Mouse (Mus musculus) megakaryocyte, adult 5-6 weeks (primary cell): ENCODE results near the gene Fgfr1op. TPM values are rescaled to one million over a fixed set of nuclear protein-coding genes. Genes with fewer than 3 reads are reported as not detected.
A peak's percentile ranks its signal among the peaks of the same experiment; 100 is the strongest.

Experiments
- ATAC-seq: 2 replicates; pipeline ENCODE4 v1.8.0; 2016; ENCODE audit warnings: mild to moderate bottlenecking, inconsistent platforms; ENCODE audit not compliant: poor library complexity, severe bottlenecking
- total RNA-seq, 2 experiments: library from RNA; stranded (forward) in 1 of 2; stranded (reverse) in 1 of 2; fragments of 153-499, 151-499 nt in 1 of 2; fragments of 221-1000, 200-1000 nt in 1 of 2; gene quantifications; 2 replicates each; pipeline versions ENCODE4 v1.2.3 to v1.2.4; 2015 to 2017

Fgfr1op gene
- total RNA-seq, 2 experiments from 2014 or later: 23.4 to 25.5 TPM

DNA sequence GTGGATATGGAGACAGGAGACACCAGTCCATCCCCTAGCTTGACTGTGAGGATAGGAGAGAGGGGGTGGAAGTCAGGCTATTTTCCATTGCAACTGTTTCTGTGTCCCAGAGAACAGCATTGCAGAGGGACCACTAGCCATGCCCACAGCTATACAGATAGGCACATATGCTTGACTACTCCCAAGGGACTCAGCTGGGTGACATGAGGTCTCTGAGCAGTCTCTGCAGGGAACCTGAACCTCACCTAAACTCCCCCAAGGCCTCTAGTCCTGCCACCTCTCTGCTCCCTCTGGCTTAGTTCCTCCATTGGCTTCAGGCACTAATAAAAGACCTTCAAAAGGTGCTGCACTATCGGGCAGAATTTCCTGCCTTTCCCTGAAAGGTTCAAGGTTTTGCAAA lies 58.8 kb downstream of the Fgfr1op start:
- ATAC-seq: no peak

- peak; percentile 91 for ATAC-seq
These were observed 59.9 kb downstream of the Fgfr1op start for GRCm38 (mm10) chr17:8225166-8225565.

GRCm38 (mm10) chr17:8225746-8226145 lies 60.4 kb downstream of the Fgfr1op start:
- ATAC-seq: peak; percentile 86

DNA sequence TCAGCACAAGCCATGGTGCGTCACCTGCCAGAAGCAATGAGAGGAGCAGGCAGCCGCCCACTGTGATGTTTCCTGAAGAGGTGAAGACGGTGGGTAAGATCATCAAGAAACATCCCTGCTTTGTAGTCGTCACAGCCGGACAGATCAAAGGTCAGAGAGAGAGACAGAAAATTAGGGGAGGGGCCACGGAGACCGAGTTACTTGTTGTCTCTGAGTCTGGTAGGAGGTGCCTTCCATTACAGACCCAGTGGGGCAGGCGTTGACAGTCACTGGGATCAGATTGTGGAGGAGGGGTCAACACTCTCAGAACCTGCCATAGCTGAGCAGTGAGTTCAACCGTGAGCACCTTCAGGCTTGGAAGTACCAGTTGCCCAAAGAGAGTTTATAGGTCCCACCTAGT lies 63.3 kb downstream of the Fgfr1op start:
- ATAC-seq: no peak

GRCm38 (mm10) chr17:8229607-8230006 lies 64.3 kb downstream of the Fgfr1op start:
- ATAC-seq: no peak

GRCm38 (mm10) chr17:8232089-8232488 lies 66.8 kb downstream of the Fgfr1op start:
- peak; percentile 67 for ATAC-seq

GRCm38 (mm10) chr17:8233618-8234214 lies 68.4 kb downstream of the Fgfr1op start:
- ATAC-seq: peak; percentile 65

DNA sequence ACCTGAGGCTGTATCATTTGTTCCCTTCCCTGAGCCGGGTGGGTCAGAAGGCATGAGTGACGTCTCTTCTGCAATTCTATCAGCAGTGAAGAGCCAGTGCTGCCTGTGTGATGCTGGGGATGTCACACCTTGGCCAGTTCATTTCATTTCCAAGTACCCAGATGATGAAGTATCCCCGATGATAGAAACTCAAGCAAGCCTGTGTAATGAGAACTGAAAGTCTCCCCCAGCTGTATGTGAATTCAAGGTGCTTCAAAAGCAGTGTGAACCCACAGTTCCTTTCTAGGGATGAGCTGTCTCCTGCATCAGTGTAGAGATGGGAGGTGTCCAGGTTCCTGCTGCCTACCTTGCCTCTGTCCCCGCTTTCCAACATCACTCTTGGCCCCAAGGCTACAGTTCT lies 69.2 kb downstream of the Fgfr1op start:
- no peak for ATAC-seq

- ATAC-seq: no peak
These were observed 70.4 kb downstream of the Fgfr1op start, which contains the start of gene Ccr6 for GRCm38 (mm10) chr17:8235743-8236142. Gene Ccr6, plus strand, starts transcription at chr17:8236043.

- ATAC-seq: 0 out of 2 replicates have a peak, but pooled peaks have one; percentile 41
These were observed 72.9 kb downstream of the Fgfr1op start for GRCm38 (mm10) chr17:8238012-8238710.

- ATAC-seq: no peak
These were observed 74.3 kb downstream of the Fgfr1op start for GRCm38 (mm10) chr17:8239561-8239960.

GRCm38 (mm10) chr17:8240517-8240916 lies 75.2 kb downstream of the Fgfr1op start:
- ATAC-seq: no peak

DNA sequence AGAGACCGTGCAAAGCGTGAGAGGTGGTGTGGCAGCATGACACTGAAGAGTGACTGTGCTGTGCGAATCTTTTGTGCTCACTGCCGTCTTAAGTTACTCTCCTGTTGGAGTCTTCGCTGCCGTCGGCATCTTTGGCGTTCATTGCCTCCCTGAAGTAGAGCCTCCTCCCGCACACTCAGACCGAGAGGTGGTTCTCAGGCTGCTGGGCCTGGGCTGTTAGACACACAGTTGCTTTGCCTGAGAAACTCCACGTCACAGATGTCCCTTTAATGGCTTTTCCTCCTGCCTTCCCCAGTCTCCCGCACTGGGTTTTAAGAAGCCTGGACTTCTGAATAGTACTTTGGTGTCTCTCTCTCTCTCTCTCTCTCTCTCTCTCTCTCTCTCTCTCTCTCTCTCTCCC lies 76.3 kb downstream of the Fgfr1op start:
- ATAC-seq: no peak

GRCm38 (mm10) chr17:8242186-8242585 lies 76.9 kb downstream of the Fgfr1op start:
- no peak for ATAC-seq

- ATAC-seq: no peak
These were observed 78.8 kb downstream of the Fgfr1op start for GRCm38 (mm10) chr17:8244124-8244523.

DNA sequence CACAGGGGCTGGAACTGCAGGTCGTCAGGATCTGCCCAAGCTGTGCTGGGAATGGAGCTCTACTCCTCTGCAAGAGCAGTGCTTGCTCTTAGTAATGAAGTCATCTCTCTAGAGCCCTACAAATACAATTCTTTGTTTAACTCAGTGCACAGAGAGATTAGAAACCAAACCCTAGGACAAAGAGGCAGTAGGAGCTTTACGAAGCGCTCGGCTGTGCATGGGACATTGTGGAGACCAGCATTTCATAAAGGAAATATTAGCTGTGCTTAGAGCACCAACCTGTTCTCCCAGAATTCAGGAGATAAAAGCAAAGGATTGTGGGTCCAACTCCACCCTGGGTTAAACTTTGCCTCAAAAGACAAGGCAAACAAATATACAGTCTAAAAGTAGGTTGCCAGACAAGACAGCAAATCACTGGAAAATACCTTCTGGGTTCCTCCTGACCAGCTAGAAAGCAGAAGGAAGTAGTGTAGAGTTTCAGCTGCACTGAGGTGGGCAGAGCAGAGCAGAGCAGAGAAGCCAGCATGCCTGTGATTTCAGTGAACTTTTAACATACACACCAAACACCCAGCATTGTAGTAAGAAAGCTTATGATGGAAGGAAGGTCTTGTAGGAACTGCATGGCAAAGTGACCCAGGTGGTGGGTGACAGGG lies 80.9 kb downstream of the Fgfr1op start:
- peak; percentile 67; the same call in 1 of the 2 replicates for ATAC-seq

Other genes starting within 250 kb of the Fgfr1op start
- 80.4 and 83.9 TPM in 2 replicates for gene Tagap, start 239.5 kb upstream of the Fgfr1op start, total RNA-seq (2015)
- 60.7 and 62.1 TPM in 2 replicates for gene Tagap, start 239.5 kb upstream of the Fgfr1op start, total RNA-seq (2017)
- gene Rsph3a, start 219.9 kb upstream of the Fgfr1op start, total RNA-seq (2015): 33.5 and 43.2 TPM in 2 replicates
- 17.9 and 26.0 TPM in 2 replicates for gene Rsph3a, start 219.9 kb upstream of the Fgfr1op start, total RNA-seq (2017)
- not detected in 2 replicates for gene Gm49673, start 17.7 kb upstream of the Fgfr1op start, total RNA-seq (2015)
- not detected in 2 replicates for gene Gm49673, start 17.7 kb upstream of the Fgfr1op start, total RNA-seq (2017)
- gene Rnaset2a, start 17.4 kb upstream of the Fgfr1op start, total RNA-seq (2015): 54.1 and 63.1 TPM in 2 replicates
- 48.7 and 54.6 TPM in 2 replicates for gene Rnaset2a, start 17.4 kb upstream of the Fgfr1op start, total RNA-seq (2017)
- gene Ccr6, start 70.5 kb downstream of the Fgfr1op start, total RNA-seq (2015): 0.47 TPM in 1 of 2 replicates, not detected in the other
- 0.12 and 0.62 TPM in 2 replicates for gene Ccr6, start 70.5 kb downstream of the Fgfr1op start, total RNA-seq (2017)
- 198 and 227 TPM in 2 replicates for gene Mpc1, start 117.4 kb downstream of the Fgfr1op start, total RNA-seq (2015)
- gene Mpc1, start 117.4 kb downstream of the Fgfr1op start, total RNA-seq (2017): 109 and 143 TPM in 2 replicates
- gene Sft2d1, start 145.6 kb downstream of the Fgfr1op start, total RNA-seq (2015): 249 and 340 TPM in 2 replicates
- gene Sft2d1, start 145.6 kb downstream of the Fgfr1op start, total RNA-seq (2017): 60.2 and 62.4 TPM in 2 replicates
- gene Prr18, start 172.0 kb downstream of the Fgfr1op start, total RNA-seq (2015): 0.04 and 0.16 TPM in 2 replicates
- gene Prr18, start 172.0 kb downstream of the Fgfr1op start, total RNA-seq (2017): 0.04 and 0.20 TPM in 2 replicates
- gene T2, start 190.5 kb downstream of the Fgfr1op start, total RNA-seq (2015): not detected in 2 replicates
- gene T2, start 190.5 kb downstream of the Fgfr1op start, total RNA-seq (2017): 0.59 TPM in 1 of 2 replicates, not detected in the other